Mouse (Mus musculus): ENCODE data around the gene Chit1. TPM values are rescaled to one million over a fixed set of nuclear protein-coding genes. Genes with fewer than 3 reads are reported as not detected.
A peak's percentile ranks its signal among the peaks of the same experiment; 100 is the strongest.

Chit1 gene
- polyA plus RNA-seq, 1 experiment from 2014 or later: 0.58 TPM

- ATAC-seq (replicated peaks; ENCODE audit: low FRiP score, low read depth) (no peak), DNase-seq (ENCODE audit: low spot score) (no peak)
- Histone ChIP-seq H3K36me3 (ENCODE audit: insufficient read depth, low read length) (no peaks in the 10 kb centered on the region), H3K4me1 (replicated peaks; ENCODE audit: insufficient read depth, low read length) (peaks cover 16% of the 10 kb centered on the region), H3K9ac (ENCODE audit: low read depth, low read length) (no peak overlapping the region), H3K27me3 (ENCODE audit: insufficient read depth, low read length) (no peaks in the 10 kb centered on the region), H3K27ac (peak overlapping the region; percentile 36; the same call in 1 of the 2 replicates), H3K4me2 (ENCODE audit: low read length) (no peak overlapping the region), H3K4me3 (replicated peaks; ENCODE audit: low read depth, low read length) (no peak overlapping the region), H3K9me3 (replicated peaks; ENCODE audit: low read length) (no peaks in the 10 kb centered on the region)
- WGBS: 47% methylated on average over 11 of the region's 11 CpGs
- no peak for TF ChIP-seq CTCF (IDR thresholded peaks at IDR 0.05; ENCODE audit: low read depth)
Observed at GRCm38 (mm10) chr1:134082987-134083516, 28.0 kb upstream of the Chit1 start.

- Histone ChIP-seq H3K4me3 (replicated peaks; ENCODE audit: low read depth, low read length) (no peak overlapping the region), H3K4me2 (ENCODE audit: low read length) (no peak overlapping the region), H3K27ac (0 out of 2 replicates have a peak overlapping the region, but pooled peaks have one; percentile 36), H3K36me3 (ENCODE audit: insufficient read depth, low read length) (no peaks in the 10 kb centered on the region), H3K27me3 (ENCODE audit: insufficient read depth, low read length) (no peaks in the 10 kb centered on the region), H3K9me3 (replicated peaks; ENCODE audit: low read length) (no peaks in the 10 kb centered on the region), H3K4me1 (replicated peaks; ENCODE audit: insufficient read depth, low read length) (peaks cover 16% of the 10 kb centered on the region), H3K9ac (ENCODE audit: low read depth, low read length) (no peak overlapping the region)
- no peak for TF ChIP-seq CTCF (IDR thresholded peaks at IDR 0.05; ENCODE audit: low read depth)
- DNase-seq (ENCODE audit: low spot score) (no peak), ATAC-seq (replicated peaks; ENCODE audit: low FRiP score, low read depth) (no peak)
- 79% methylated on average over 8 of the region's 8 CpGs for WGBS
Observed at GRCm38 (mm10) chr1:134083676-134084075, 27.4 kb upstream of the Chit1 start.

GRCm38 (mm10) chr1:134084128-134084527 lies 26.9 kb upstream of the Chit1 start:
- H3K4me1 ChIP-seq (replicated peaks; ENCODE audit: insufficient read depth, low read length): peaks cover 16% of the 10 kb centered on the region
- H3K27ac ChIP-seq: no peak overlapping the region
- ATAC-seq (replicated peaks; ENCODE audit: low FRiP score, low read depth) (no peak), DNase-seq (ENCODE audit: low spot score) (no peak)
- no peaks in the 10 kb centered on the region for H3K9me3 ChIP-seq (replicated peaks; ENCODE audit: low read length)
- no peak overlapping the region for H3K4me3 ChIP-seq (replicated peaks; ENCODE audit: low read depth, low read length)
- 84% methylated on average over 3 of the region's 3 CpGs for WGBS
- no peaks in the 10 kb centered on the region for H3K27me3 ChIP-seq (ENCODE audit: insufficient read depth, low read length)
- H3K36me3 ChIP-seq (ENCODE audit: insufficient read depth, low read length): no peaks in the 10 kb centered on the region
- H3K4me2 ChIP-seq (ENCODE audit: low read length): no peak overlapping the region
- H3K9ac ChIP-seq (ENCODE audit: low read depth, low read length): no peak overlapping the region
- no peak for TF ChIP-seq CTCF (IDR thresholded peaks at IDR 0.05; ENCODE audit: low read depth)

- Histone ChIP-seq H3K4me2 (ENCODE audit: low read length) (no peak overlapping the region), H3K36me3 (ENCODE audit: insufficient read depth, low read length) (no peaks in the 10 kb centered on the region), H3K27ac (peak overlapping the region; percentile 77; the same call in 1 of the 2 replicates), H3K4me1 (replicated peaks; ENCODE audit: insufficient read depth, low read length) (peaks cover 16% of the 10 kb centered on the region), H3K4me3 (replicated peaks; ENCODE audit: low read depth, low read length) (no peak overlapping the region), H3K27me3 (ENCODE audit: insufficient read depth, low read length) (no peaks in the 10 kb centered on the region), H3K9ac (ENCODE audit: low read depth, low read length) (no peak overlapping the region), H3K9me3 (replicated peaks; ENCODE audit: low read length) (no peaks in the 10 kb centered on the region)
- no peak; the same call in 1 of the 2 replicates for ATAC-seq (replicated peaks; ENCODE audit: low FRiP score, low read depth)
- no peak for DNase-seq (ENCODE audit: low spot score)
- WGBS: 29% methylated on average over 3 of the region's 3 CpGs
- no peak for TF ChIP-seq CTCF (IDR thresholded peaks at IDR 0.05; ENCODE audit: low read depth)
Observed at GRCm38 (mm10) chr1:134086017-134086416, 25.0 kb upstream of the Chit1 start.

- no peak for DNase-seq (ENCODE audit: low spot score)
- Histone ChIP-seq H3K4me2 (ENCODE audit: low read length) (peak overlapping the region; percentile 36), H3K27me3 (ENCODE audit: insufficient read depth, low read length) (no peaks in the 10 kb centered on the region)
Observed at GRCm38 (mm10) chr1:134086811-134087398, 24.1 kb upstream of the Chit1 start.

GRCm38 (mm10) chr1:134089074-134089473 lies 22.0 kb upstream of the Chit1 start:
- Histone ChIP-seq H3K4me1 (replicated peaks; ENCODE audit: insufficient read depth, low read length) (peaks cover 26% of the 10 kb centered on the region), H3K9ac (ENCODE audit: low read depth, low read length) (no peak overlapping the region), H3K36me3 (ENCODE audit: insufficient read depth, low read length) (no peaks in the 10 kb centered on the region), H3K27me3 (ENCODE audit: insufficient read depth, low read length) (no peaks in the 10 kb centered on the region), H3K4me2 (ENCODE audit: low read length) (no peak overlapping the region), H3K4me3 (replicated peaks; ENCODE audit: low read depth, low read length) (no peak overlapping the region), H3K9me3 (replicated peaks; ENCODE audit: low read length) (no peaks in the 10 kb centered on the region), H3K27ac (no peak overlapping the region)
- 82% methylated on average over 7 of the region's 7 CpGs for WGBS
- no peak for TF ChIP-seq CTCF (IDR thresholded peaks at IDR 0.05; ENCODE audit: low read depth)
- ATAC-seq (replicated peaks; ENCODE audit: low FRiP score, low read depth): no peak
- no peak for DNase-seq (ENCODE audit: low spot score)

More at GRCm38 (mm10) chr1:134086811-134087398, 24.1 kb upstream of the Chit1 start:
- H3K4me3 ChIP-seq (replicated peaks; ENCODE audit: low read depth, low read length): 0 out of 2 replicates have a peak overlapping the region, but pooled peaks have one; percentile 7
- TF ChIP-seq CTCF (IDR thresholded peaks at IDR 0.05; ENCODE audit: low read depth): no peak
- no peaks in the 10 kb centered on the region for H3K9me3 ChIP-seq (replicated peaks; ENCODE audit: low read length)
- H3K9ac ChIP-seq (ENCODE audit: low read depth, low read length): peak overlapping the region; percentile 55
- WGBS: 21% methylated on average over 16 of the region's 16 CpGs
- no peak for ATAC-seq (replicated peaks; ENCODE audit: low FRiP score, low read depth)
- peaks cover 19% of the 10 kb centered on the region for H3K4me1 ChIP-seq (replicated peaks; ENCODE audit: insufficient read depth, low read length)
- no peaks in the 10 kb centered on the region for H3K36me3 ChIP-seq (ENCODE audit: insufficient read depth, low read length)
- peak overlapping the region; percentile 77; the same call in 1 of the 2 replicates for H3K27ac ChIP-seq

All from kidney, postnatal 0 days (tissue).